Mouse (Mus musculus): ENCODE data around the gene Ttll11.

GRCm38 (mm10) chr2:35702001-35702400, 277.7 kb downstream of the Ttll11 start:
- TF ChIP-seq CTCF (IDR thresholded peaks at IDR 0.05; ENCODE audit: control insufficient read depth, insufficient read depth, low read length) (no peak), POLR2A (IDR thresholded peaks at IDR 0.05; ENCODE audit: borderline replicate concordance, control insufficient read depth, low read depth, low read length) (no peak)

All from bone marrow, adult 2 months (tissue).